Mouse (Mus musculus) heart, postnatal 0 days (tissue): ENCODE results near the gene Gins1.

Experiments used
- CTCF ChIP-seq: IDR thresholded peaks from 2 replicates; pipeline ENCODE4 v1.5.1; 2016; ENCODE audit warnings: antibody characterized with exemption, control low read depth, low read depth
- EP300 ChIP-seq: IDR thresholded peaks from 2 replicates; pipeline ENCODE4 v1.6.1; 2016; ENCODE audit warnings: antibody characterized with exemption, low read depth

DNA sequence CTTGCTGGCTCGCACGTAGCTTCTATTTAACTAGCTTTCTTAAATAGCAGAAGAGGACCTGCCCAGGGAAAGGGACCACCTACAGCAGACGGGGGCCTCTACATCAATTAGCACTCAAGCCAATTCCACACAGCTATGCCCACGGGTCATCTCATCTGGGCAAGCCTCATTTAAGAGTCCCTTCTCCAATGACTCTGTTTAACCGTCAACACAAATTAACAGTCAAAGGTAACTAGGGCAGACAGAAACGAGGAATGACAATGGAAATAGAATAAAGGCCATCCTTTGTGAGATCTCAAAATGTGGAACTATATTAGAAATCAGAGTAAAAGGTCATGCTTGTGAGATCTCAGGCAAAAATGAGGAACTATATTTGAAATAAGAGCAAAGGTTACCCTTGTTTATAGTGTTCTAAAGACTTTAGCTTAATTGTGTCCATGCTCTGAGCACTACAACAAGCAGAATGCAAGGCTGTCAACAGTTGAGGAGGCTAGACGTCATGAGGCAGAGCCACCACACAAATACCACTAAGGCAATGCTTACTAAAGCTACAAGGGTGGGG lies 9.4 kb upstream of the Gins1 start:
- TF ChIP-seq CTCF = no peak
- no peak for TF ChIP-seq EP300
